Mouse (Mus musculus) common myeloid progenitor, adult 5-6 weeks (primary cell): ENCODE data around the gene Tyms. TPM values are rescaled to one million over a fixed set of nuclear protein-coding genes. Genes with fewer than 3 reads are reported as not detected.

ENCODE experiments used
- total RNA-seq: library from RNA; stranded (forward); fragments of 200-1000, 187-1606 nt; gene quantifications from 2 replicates; pipeline ENCODE4 v1.2.3, GENCODE M21; 2017

Gene Tyms
- total RNA-seq, 1 experiment from 2014 or later: 152 TPM

Other genes starting within 250 kb of the Tyms start
- gene Il6, start 60.5 kb downstream of the Tyms start, total RNA-seq: 0.19 and 2.3 TPM in 2 replicates
- gene Garem2, start 31.5 kb upstream of the Tyms start, total RNA-seq: not detected in 2 replicates
- not detected in 2 replicates for gene 3110082J24Rik, start 32.5 kb upstream of the Tyms start, total RNA-seq
- 139 and 147 TPM in 2 replicates for gene Hadha, start 81.5 kb upstream of the Tyms start, total RNA-seq
- gene Hadhb, start 81.6 kb upstream of the Tyms start, total RNA-seq: 66.7 and 76.6 TPM in 2 replicates
- gene Adgrf3, start 132.1 kb upstream of the Tyms start, total RNA-seq: not detected in 2 replicates
- gene Selenoi, start 159.0 kb upstream of the Tyms start, total RNA-seq: 39.6 and 69.2 TPM in 2 replicates
- gene Drc1, start 207.8 kb upstream of the Tyms start, total RNA-seq: not detected in 2 replicates